Mouse (Mus musculus) liver, embryonic 16.5 days (tissue): ENCODE data around the gene Ankib1. TPM values are rescaled to one million over a fixed set of nuclear protein-coding genes. Genes with fewer than 3 reads are reported as not detected.

ENCODE experiments used
- ATAC-seq: fragments of 200-750 bp; cut with Nextera tagmentation; 2 replicates; pipeline ENCODE4 v1.8.0; 2017; ENCODE audit warnings: low read depth, mild to moderate bottlenecking, moderate number of reproducible peaks, moderate library complexity
- H3K27ac ChIP-seq: fragments of 300-500 bp; sonication (generic); 2 replicates; pipeline ENCODE4 v1.5.1; 2014; ENCODE audit warnings: mild to moderate bottlenecking, low read length
- H3K27me3 ChIP-seq: fragments of 300-500 bp; sonication (generic); 2 replicates; pipeline ENCODE4 v1.6.1; 2014; ENCODE audit warnings: low read depth, low read length, mixed read lengths; ENCODE audit not compliant: control insufficient read depth, insufficient read depth
- H3K36me3 ChIP-seq: fragments of 300-500 bp; sonication (generic); 2 replicates; pipeline ENCODE4 v1.6.1; 2014; ENCODE audit warnings: mild to moderate bottlenecking; ENCODE audit not compliant: control insufficient read depth, insufficient read depth
- H3K4me1 ChIP-seq: fragments of 300-500 bp; sonication (generic); 2 replicates; pipeline ENCODE4 v1.6.1; 2014; ENCODE audit warnings: low read depth, low read length, mixed read lengths; ENCODE audit not compliant: control insufficient read depth
- H3K4me2 ChIP-seq: fragments of 300-500 bp; sonication (generic); 2 replicates; pipeline ENCODE4 v1.6.1; 2014; ENCODE audit warnings: low read depth, low read length, mixed read lengths
- H3K4me3 ChIP-seq: fragments of 300-500 bp; sonication (generic); 2 replicates; pipeline ENCODE4 v1.5.1; 2014; ENCODE audit warnings: low read depth, mild to moderate bottlenecking, low read length
- H3K9ac ChIP-seq: fragments of 300-500 bp; sonication (generic); 2 replicates; pipeline ENCODE4 v1.6.1; 2014; ENCODE audit warnings: low read depth, low read length
- H3K9me3 ChIP-seq: fragments of 300-500 bp; sonication (generic); replicated peaks from 2 replicates; pipeline ENCODE4 v1.6.1; 2016; ENCODE audit warnings: low read length; ENCODE audit not compliant: control insufficient read depth
- WGBS: fragments of 180-500 bp; shearing (Covaris S2); extraction: QIAGEN DNeasy Blood & Tissue Kit; methylation state at CpG from one replicate; pipeline ENCODE4 v1.1.7; 2014; ENCODE audit not compliant: insufficient replicate concordance; 5-methylcytosine and 5-hydroxymethylcytosine counted together
- microRNA-seq: library from miRNA; unstranded; fragments of <30 nt; microRNA quantifications from one replicate; pipeline ENCODE4, GENCODE M21; 2016
- polyA plus RNA-seq: library from polyadenylated mRNA; unstranded; fragments of >200 nt; fragmentation: Nextera tagmentation; extraction: Ambion mirVana; gene quantifications from 2 replicates; pipeline ENCODE4 v1.2.1, GENCODE M21; 2015

Ankib1 gene
- polyA plus RNA-seq, 1 experiment from 2014 or later: 2.8 TPM

GRCm38 (mm10) chr5:3645326-3645725 lies 157.4 kb downstream of the Ankib1 start:
- H3K9ac ChIP-seq: no peak overlapping the region
- ATAC-seq: no peak
- no peak overlapping the region for H3K27ac ChIP-seq
- H3K9me3 ChIP-seq: no peaks in the 10 kb centered on the region
- WGBS: 80% methylated on average over 6 of the region's 6 CpGs
- H3K4me1 ChIP-seq: peaks cover 11% of the 10 kb centered on the region
- no peaks in the 10 kb centered on the region for H3K27me3 ChIP-seq
- H3K4me2 ChIP-seq: no peak overlapping the region
- H3K4me3 ChIP-seq: no peak overlapping the region
- H3K36me3 ChIP-seq: peaks cover 22% of the 10 kb centered on the region

GRCm38 (mm10) chr5:3644621-3645020 lies 158.1 kb downstream of the Ankib1 start:
- H3K9me3 ChIP-seq: no peaks in the 10 kb centered on the region
- 86% methylated on average over 6 of the region's 6 CpGs for WGBS
- no peak overlapping the region for H3K27ac ChIP-seq
- H3K4me3 ChIP-seq: no peak overlapping the region
- H3K4me2 ChIP-seq: no peak overlapping the region
- peaks cover 22% of the 10 kb centered on the region for H3K36me3 ChIP-seq
- no peak overlapping the region for H3K9ac ChIP-seq
- no peak for ATAC-seq
- H3K4me1 ChIP-seq: peaks cover 11% of the 10 kb centered on the region
- H3K27me3 ChIP-seq: no peaks in the 10 kb centered on the region

Small RNA genes lying within 50 kb of the gene (microRNA-seq; reads per million reads assigned to microRNA genes)
- not detected for gene Gm22926
- not detected for gene Gm26238

Other genes starting within 250 kb of the Ankib1 start
- 1.0 and 1.2 TPM in 2 replicates for gene 1700109H08Rik, start 231.4 kb downstream of the Ankib1 start, polyA plus RNA-seq
- 5.6 and 6.4 TPM in 2 replicates for gene Pex1, start 206.9 kb downstream of the Ankib1 start, polyA plus RNA-seq
- gene Rbm48, start 206.3 kb downstream of the Ankib1 start, polyA plus RNA-seq: 5.5 and 7.0 TPM in 2 replicates
- not detected in 2 replicates for gene Tmbim7, start 151.7 kb downstream of the Ankib1 start, polyA plus RNA-seq
- gene Gatad1, start 145.7 kb downstream of the Ankib1 start, polyA plus RNA-seq: 18.7 and 20.7 TPM in 2 replicates
- gene Krit1, start 259 bp upstream of the Ankib1 start, polyA plus RNA-seq: 18.7 and 19.6 TPM in 2 replicates
- not detected in 2 replicates for gene Lrrd1, start 42.2 kb upstream of the Ankib1 start, polyA plus RNA-seq
- 4.0 and 4.8 TPM in 2 replicates for gene Mterf1a, start 91.0 kb upstream of the Ankib1 start, polyA plus RNA-seq
- 26.0 and 26.1 TPM in 2 replicates for gene Akap9, start 125.1 kb upstream of the Ankib1 start, polyA plus RNA-seq